Mouse (Mus musculus): ENCODE measurements around the gene Gjb3.

DNA sequence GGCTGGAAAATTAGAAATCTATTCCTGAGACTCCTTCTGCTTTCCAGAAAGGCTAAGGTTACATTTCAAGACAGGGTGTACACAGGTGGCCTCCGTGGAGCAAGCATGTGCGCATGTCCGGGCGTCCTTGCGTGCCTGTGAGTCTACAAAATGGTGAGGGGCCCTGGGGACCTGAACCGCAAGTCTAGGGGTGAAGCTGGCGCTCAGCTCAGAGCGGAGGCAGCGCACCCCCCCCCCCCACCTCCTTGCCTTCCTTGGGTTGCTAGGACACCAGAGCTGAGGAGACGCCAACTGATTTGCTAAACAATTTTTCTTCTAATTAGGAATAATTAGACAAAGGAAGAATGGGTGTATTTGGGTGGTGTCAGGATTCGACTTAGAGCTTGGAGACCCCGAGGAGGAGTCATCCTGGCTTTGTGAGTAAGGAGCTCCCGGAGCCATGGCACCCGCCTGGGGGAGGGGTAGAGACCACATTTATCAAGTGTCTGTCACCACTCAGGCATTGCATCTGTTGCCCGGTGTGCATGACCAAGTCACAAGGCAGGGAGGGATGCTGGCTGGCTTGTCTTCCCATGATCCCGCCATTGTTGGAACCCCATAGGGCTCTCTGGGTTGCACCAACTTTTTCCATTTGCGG lies 45.0 kb upstream of the Gjb3 start:
- TF ChIP-seq GATA1 (IDR thresholded peaks at IDR 0.05; ENCODE audit: borderline replicate concordance, low read length), result no peak
- TF ChIP-seq FLI1 (IDR thresholded peaks at IDR 0.05; ENCODE audit: low read length), result no peak

Measured in megakaryocyte, embryonic 14.5 days (primary cell).